Mouse (Mus musculus): ENCODE data around the gene Fmo1.

The Fmo1 gene

DNA sequence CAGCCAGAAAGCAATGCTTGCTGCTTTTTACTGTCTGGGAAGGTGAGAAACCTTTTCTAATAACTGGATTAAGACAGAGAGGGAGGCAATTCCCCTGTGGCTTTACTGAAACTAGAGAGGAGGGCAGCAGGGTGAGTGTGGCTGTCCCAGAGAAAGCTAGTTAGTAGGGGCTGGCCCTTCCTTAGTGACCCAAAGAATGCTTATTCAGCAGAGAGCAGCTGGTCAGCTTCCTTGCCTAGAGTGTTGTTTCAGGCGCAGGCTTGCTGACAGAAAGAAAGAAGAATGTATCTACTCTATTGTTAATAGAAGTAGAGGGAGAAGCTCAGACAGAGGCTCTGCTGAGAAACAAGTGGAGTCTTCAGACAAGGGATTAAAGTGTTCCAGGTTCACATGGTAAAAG, 4.1 kb downstream of the Fmo1 start:
- DNase-seq (ENCODE audit: low spot score in 2 of 2): no peak

DNA sequence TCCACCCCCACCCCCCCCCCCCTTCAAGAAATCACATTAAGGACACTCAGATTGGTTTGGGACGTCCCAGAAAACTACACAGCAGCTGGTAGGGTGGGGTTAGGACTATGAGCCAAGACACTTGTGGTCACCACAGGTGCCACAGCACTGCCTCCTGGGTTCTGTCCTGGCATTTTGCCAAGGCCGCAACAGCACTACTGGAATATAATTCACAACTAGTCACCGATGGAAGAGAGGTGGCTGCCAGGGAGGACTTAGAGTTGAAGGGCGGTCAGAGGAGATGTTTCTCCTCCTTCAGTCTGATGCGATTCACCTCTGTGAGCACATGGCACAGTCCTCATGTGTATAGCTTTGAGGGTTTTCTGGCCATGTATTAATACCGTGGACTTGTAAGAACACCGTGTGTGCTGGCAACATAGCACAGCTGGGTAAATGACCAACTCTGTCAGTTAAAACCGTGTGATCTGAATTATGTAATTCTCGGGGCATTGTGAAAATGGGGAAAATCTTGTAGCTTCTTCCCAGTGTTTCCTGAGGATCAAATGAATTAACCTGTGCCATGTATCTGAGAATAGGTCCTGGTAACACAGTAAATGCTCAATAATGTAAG, 6.3 kb downstream of the Fmo1 start:
- no peak for DNase-seq (ENCODE audit: low spot score in 2 of 2)

DNA sequence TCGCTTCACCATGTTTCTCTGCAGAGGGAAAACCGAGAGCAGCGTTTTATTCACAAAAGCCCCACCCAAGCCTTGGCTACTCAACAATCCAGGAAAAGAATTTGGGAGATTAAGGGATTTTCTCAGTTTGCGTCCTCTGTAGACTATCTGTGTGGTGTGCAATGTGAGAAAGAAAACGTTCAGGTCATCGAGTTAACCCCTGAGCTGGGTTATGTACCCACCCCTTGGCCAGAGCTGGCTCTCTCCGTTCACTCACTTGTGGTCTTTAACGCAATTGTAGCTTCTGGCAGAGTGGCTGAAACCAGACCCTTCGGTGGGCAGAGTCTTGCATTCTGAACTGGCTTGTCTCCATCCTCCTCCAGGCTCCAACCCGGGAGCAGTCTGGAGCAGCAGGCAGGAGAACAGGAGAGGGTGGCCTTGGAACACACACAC, 6.8 kb downstream of the Fmo1 start:
- no peak for DNase-seq (ENCODE audit: low spot score in 2 of 2)

DNA sequence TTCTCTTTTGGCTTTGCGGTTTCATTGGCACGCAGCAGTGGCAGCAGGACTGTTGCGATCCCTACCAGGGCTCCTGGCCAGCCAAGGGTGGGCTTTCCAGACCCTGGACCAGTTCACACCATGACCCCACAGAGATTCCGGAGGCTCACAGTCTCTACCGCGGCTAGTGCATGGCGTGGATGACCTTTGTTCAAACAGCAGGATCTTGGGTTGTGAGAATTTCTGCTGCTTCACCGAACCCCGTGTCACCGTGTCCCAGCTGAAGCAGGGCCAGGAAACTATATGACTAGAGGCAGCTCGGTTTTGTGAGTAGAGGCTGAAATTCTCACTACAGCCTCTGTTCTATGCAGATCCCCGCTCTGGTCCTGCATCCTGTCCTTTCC, 7.7 kb downstream of the Fmo1 start:
- no peak for DNase-seq (ENCODE audit: low spot score in 2 of 2)

DNA sequence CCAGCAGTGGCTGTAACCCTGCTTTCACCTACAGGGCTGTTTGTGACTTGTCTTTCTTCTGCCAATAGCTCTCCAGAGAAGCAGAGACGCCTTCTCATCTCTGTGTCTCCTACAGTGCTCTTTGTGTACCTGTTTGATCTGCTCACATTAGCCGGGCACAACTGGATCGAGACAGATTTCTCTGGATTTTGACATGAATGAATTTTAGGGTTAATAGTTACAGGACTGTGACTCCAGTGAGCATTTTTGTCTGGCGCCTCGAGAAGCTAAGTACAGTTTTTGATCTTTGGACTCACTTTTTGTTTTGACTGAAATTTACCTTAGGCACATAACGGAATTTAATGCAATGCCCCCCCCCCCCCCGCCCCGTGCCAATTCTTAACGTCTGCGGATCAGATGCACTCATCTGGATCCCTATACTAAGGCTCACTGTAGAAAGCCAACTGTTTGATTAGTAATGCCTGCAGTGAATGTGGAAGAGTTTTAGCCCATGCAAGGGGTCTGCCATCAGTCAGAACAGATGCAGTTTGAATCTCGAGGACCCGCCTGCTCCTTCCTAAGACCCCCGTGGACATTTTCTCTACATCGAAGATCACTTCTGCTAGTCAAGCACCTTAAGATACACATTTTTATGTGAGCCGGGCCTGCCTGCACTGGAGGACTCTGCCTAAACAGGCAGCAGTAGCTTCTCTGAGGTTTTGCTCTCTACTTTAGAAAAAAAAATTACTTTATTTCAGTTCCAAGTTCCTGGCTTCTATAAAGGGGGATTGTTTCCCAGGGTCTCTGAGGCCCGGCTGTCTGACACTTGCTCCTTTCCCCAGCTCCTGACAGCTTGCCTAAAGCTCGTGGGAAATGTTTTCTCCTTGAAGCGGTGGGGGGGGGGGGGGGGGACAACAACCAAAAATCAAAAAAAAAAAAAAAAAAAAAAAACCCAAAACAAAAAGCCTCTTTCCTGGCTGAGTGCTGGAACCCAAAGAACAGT, 8.4 kb downstream of the Fmo1 start:
- no peak for DNase-seq (ENCODE audit: low spot score in 2 of 2)

DNA sequence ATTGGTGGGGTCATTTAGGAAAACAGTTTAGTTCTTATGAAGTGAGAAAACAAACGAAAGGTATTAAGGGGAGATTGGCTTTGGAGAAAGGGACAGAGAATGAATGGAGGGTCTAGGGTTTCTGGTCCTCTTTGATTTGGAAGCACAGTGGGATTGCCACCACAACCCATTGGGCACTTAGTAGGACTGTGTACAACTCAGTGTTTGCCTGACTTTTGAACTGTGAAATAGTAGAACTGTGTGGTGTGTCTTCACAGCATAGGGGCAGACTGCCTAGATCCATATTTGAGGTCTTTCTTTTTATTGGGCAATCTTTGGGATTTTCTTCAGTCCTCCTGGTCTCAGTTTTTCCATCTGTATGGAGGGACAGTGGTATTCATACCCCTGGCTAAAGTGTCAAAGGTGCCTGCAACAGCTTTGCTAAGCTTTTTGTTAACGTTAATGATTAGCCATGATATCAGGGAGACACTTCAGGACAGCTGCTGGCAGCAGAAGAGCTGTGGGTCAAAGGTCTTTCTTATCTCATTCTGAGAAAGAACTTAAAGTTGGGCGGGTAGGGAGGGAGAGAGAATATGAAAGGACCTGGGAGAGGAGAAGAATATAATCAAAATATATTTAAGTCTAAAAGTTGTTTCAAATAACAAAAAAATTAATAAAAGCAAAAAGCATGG, 12.5 kb downstream of the Fmo1 start:
- no peak for DNase-seq (ENCODE audit: low spot score in 2 of 2)

DNA sequence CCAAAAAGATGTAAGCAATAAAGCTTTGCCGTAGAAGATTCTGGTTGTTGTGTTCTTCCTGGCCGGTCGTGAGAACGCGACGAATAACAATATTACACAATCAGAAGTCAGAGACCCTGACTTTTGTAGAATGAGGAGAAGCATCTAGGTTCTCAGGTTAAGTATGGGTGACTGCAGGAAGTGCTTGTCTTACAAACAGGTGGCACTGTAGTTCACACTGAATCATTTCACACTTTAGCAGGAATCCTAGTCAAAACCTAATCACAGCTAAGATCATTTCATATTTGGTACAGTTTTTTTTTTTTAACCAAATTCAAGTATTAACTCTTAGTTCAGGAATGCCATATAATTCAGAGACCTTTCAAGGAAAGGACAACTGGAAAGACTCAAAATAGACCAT, 18.9 kb downstream of the Fmo1 start:
- no peak for DNase-seq (ENCODE audit: low spot score in 2 of 2)

DNA sequence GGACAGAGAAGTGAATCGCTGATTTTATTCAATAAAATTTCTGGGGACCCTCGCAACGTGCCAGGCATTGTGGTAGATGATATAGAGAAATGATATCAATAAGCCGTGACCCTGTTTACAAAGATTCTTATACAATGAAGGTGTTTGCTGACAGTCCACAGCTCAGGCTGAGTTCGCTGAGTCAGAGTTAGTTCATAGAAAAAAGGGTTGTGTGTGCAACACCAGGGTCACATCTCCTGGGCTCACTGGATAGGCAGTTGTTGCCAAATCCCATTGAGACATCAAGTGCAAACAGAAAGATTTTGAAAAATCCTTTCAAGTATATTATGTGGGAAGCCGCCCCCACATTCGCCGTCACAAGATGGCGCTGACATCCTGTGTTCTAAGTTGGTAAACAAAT, 26.2 kb downstream of the Fmo1 start:
- DNase-seq (ENCODE audit: low spot score in 2 of 2): no peak

DNA sequence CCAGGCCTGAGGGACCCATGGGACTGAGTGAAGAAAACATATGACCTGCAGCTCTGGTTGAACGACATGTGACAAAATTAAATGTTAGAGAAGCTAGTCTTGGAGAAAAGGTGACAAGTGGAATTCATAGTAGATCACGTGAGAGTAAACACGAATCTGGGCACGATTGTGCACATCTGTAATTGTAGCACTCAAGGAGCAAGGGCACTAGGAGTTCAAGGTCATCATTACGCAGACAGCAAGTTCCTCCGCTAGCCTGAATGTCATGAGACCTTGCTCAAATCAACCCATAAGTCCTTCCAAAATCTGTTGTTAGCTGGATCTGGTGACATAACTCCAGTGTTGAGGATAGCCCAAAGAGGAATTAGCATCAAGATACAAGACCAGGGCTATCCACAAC, 27.4 kb downstream of the Fmo1 start:
- DNase-seq (ENCODE audit: low spot score in 2 of 2): no peak

DNA sequence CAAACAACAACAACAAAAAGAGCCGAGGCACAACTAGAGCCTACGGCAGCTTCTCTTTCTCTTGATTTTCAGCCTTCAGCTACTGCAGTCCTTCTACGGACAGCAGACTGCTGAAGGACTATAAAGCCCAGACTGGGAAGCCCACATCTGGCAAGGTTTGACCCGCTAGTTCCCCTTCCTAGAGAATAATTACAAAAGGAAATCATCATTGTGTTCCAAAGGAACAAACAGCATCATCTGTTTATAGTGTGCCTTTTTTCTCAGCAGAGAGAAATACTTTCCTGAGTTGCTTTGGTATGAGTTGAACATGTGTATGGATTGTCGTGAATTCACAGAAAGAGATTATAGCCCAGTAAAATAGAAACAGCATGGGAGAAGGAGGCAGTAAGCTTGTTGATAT, 32.1 kb downstream of the Fmo1 start:
- no peak for DNase-seq (ENCODE audit: low spot score in 2 of 2)

DNA sequence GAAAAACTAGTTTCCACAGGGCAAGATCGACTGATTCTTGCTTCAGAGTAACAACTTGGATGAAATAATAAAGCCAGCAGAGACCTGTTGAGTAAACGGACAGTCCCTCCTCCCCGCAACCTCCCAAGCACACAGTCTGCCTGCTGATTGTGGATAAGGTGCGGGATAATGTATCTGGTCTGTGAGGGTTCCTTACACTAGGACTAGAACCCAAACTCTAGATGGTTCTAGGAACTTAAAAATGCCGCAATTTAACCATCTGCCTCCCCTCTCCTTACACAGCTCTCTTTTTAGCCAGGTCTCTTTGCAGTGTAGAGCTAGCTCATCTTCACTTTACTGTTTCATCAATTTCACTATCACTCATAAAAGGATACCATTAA, 33.8 kb downstream of the Fmo1 start:
- DNase-seq (ENCODE audit: low spot score in 2 of 2): no peak

DNA sequence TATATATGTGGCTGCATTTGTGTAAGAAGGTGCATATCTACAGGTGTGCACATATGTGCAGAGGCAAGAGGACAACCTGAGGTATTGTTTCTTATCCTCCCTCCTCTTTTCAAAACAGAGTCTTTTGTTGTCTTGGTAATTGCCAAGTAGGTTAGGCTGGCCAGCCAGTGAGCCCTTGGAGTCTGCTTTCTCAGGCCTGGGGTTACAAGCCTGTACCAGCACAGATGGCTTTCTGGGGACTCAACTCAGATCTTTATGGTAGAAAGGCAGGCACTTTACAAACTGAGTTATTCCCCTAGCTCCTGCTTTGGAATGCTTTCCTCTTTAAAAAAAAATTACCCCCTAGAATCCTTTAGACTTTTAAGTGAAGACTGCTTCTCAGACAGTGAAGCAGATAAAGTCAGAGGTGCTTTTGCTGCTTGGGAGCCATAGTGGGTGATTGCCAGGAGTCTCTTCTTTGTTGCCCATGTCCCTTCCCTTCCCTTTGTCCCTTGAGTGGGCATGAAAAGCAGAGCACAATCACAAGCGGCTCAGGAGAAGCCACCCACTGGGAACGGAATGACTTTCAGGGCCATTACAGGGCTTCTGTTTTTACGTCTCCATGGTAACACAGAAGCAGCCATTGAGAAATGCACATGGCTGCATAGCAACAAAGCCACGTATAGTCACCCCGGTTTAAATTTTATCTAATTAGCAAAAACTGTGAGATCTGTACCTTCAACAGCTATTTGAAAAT, 34.4 kb downstream of the Fmo1 start:
- DNase-seq (ENCODE audit: low spot score in 2 of 2): no peak

DNA sequence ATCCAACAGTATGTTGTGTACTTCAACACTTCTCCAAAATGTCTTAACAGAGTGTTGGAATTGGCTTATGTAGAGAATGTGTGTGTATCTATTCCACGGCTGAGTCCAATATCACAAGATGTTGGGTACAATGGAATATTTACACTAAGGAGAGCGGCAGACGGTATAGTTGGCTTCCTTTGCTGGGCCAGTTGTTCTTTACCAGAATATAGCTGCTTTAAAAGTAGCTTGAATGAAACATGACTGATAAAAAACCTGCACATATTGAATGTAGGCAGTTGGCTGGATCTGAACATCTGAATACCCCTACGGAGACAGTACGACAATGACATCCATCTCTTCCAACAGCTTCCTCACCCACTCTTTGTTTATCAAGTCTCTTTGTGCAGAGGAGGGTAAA, 47.1 kb downstream of the Fmo1 start:
- DNase-seq (ENCODE audit: low spot score in 2 of 2): peak in 1 of 2 experiments; percentile 7

DNA sequence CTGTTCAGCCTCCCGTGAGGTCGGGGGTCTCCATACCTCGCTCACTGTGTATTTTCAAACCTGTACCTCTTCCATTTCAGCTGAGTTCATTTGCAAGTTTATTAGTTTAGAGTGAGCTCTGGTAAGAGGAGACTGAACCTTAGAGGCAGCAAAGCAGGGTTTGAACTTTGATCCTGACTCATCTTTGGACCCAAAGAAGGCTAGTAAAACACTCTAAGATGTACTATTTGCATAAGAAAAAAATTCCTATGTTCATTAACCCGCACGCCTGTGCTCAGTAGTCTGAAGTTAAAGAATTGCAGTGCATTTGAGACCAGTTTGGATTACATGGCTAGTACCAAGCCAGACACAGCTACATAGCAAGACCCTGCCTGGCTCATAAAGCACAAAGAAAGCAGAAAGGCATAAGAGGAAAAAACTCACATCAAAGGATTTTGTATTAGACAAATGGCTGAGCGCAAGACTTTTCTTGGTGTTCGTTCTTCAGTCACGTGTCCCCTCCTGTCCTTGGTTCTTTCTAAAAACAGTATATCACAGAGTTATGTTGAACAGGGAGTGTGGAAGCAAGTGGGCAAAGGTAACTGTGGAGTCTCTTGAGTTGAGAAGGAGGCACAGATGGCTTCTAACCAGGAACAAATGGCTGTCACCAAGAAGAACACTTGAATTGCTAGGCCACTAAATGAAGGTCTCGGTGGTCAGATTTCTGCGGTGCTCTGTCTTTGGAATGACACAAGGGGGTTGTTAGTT, 50.9 kb downstream of the Fmo1 start:
- DNase-seq (ENCODE audit: low spot score in 2 of 2): no peak

DNA sequence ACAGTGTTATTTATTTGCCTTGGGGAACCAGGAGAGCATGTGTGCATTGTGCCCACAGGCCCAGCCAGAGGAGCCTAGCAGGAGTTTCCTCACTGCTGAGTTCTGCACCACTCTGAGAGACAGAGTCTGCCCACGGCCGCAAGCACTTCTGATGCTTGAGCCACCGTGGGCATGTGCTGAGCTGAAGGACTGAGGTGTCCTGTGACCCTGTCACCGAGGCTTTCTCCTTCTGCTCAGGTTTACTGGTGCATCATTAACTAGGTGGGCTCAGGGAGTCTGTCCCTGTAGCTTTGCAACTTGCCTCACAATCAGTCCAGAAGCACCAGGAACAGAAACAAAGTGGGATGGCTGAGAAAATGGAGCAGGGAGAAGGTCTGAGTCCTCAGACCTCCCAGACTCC, 51.5 kb downstream of the Fmo1 start:
- no peak for DNase-seq (ENCODE audit: low spot score in 2 of 2)

DNA sequence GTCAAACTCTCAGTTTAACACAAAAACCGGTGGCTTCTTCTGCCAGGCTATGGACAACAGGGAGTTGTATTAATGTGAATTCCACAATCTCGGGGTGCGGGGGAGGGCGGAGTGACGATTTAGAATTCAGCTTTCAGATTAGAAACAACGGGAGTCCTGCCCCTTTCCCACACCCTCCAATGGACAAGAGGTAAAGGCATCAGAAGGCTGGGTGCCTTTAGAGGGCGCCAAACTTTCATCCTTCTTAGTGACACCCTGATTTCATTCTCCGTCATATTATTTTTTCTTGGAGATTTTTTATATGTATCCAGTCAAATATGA, 52.6 kb downstream of the Fmo1 start, which contains the start of gene Fmo4:
Gene Fmo4, minus strand, starts transcription at position 137 of the 321 bp plus-strand sequence.
- DNase-seq (ENCODE audit: low spot score in 2 of 2): peak in 1 of 2 experiments; percentile 9

DNA sequence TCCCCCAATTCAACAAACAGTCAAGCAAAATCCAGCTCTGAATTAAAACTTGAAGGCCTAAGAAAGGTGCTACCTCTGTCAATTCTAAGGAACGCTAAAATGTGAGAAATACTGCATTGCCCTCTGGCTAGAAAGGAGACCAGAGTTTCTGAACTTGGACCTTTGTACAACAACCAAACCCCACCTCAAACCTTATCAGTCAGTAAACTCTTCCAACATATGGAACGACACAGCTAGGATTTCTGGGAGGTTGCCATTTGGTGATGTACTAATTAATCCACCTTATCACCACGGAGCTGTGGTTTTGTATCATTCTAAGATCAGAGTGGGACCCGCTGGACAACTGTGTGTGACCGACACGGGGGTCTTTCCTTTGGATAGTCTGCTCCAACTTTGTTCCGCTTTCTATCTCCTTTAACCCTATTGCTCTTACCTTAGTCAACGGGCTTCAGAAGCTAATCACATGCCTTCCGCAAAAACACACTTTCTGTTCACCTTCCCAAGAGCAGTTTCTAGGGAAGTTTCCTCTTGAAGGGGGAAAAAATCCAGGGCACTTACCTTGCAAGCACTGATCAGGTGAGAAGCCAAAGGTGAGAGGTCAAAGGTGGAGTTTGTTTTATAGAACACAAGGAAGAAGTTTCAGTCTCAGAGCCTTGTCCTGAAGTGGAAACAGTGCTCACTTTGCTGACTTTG, 53.1 kb downstream of the Fmo1 start:
- DNase-seq (ENCODE audit: low spot score in 2 of 2): no peak

DNA sequence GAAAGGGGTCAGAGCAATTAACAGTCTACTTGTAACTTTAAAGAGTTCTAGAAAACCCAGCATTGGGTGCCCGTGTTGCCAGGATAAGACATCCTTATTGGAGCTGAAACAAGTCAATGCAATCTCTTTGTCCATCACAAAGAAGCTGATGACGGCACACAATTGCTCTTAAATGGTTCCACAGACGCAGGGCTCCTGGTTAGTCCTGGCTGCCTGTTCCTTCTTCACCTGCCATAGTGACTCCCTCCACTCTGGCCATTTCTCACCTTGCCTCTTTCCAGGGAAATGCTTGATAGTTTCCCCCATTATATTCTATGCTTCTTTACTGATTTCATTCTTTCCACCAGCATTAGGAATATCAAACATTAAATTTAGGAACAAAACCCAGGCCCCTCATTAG, 57.9 kb downstream of the Fmo1 start:
- no peak for DNase-seq (ENCODE audit: low spot score in 2 of 2)

DNA sequence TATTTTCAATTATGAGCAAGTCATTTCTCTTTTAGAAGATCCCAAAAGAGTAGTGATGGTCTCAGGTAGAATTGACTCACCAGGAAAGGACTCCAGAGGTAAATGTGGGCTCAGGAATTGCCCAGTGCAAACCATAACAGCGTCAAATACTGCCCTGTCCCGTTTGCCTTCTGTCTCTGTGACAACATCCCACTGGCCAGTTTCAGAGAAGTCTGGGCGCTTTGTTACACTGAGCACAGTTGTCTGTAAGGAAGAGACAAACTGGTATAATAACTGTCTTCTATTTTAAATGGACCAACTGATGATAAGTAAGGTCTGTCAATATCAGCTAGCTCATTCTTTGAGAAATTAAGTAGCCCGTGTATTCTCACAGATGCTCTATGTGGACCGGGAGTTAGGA, 59.0 kb downstream of the Fmo1 start:
- DNase-seq (ENCODE audit: low spot score in 2 of 2): no peak

DNA sequence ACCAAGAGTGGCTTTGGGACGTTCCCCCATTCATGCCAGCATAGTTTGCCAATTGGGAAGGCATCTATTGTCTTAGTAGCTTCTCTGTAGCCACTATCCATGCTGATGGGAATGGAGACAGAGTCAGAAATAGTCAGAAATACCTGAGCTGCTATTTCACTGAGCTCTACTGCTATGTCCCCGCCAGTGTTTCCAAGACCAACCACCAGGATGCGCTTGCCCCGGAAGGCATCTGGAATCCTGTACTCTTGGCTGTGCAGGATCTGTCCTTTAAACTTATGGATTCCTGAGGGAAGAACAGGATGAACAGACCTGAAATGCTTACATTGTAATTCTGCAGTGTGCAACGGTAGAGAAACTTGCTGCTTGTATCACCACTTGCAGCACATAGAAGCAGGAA, 61.4 kb downstream of the Fmo1 start:
- DNase-seq (ENCODE audit: low spot score in 2 of 2): no peak

DNA sequence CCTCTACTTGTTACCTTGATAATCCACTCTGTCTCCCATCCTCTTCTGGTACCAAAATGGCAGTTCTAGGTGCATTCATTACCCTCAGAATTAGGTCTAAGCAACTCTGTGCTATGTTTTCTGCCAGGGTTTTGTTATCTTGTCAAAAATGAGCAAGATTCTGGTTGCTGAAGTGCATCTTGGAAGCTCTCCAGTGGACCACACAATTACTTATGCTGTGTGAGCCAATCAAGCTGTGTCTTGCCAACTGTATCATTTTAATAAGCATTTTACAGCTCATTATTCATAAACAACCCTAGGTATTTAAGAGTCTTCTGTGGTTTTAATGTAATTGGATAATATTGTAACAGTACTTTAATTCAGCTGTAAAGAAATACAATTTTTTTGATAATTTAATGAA, 70.0 kb downstream of the Fmo1 start:
- no peak for DNase-seq (ENCODE audit: low spot score in 2 of 2)
